Mouse (Mus musculus) kidney, adult 2 months (tissue): Measurements from ENCODE around the gene Nmur1.

ENCODE experiments used
- CTCF ChIP-seq: fragments of 200-500 bp; conservative IDR thresholded peaks from 2 replicates; pipeline ENCODE4 v1.5.1; 2011; ENCODE audit warnings: low read depth, mild to moderate bottlenecking, control low read depth, low read length, moderate library complexity, mixed read lengths; ENCODE audit not compliant: insufficient read depth, insufficient read length
- POLR2A ChIP-seq: fragments of 200-500 bp; IDR thresholded peaks from one replicate; pipeline ENCODE4 v1.6.1; 2011; ENCODE audit warnings: low read depth, low read length, control low read depth

- TF ChIP-seq CTCF (no peak), POLR2A (no peak)
Observed at GRCm38 (mm10) chr1:86426128-86426527, at the start of gene Nmur1, which contains the start of gene Tex44.
